Mouse (Mus musculus) ES-Bruce4 (cell line): ENCODE results near the gene Rfc2.

Source experiments
- CTCF ChIP-seq: IDR thresholded peaks from one replicate; pipeline ENCODE4 v1.8.1; 2011; ENCODE audit warnings: low read depth, low read length
- EP300 ChIP-seq: IDR thresholded peaks from 2 replicates; pipeline ENCODE4 v1.6.1; 2011; ENCODE audit warnings: low read depth, low read length; ENCODE audit not compliant: insufficient read depth
- POLR2A ChIP-seq: IDR thresholded peaks from one replicate; pipeline ENCODE4 v1.8.1; 2011; ENCODE audit warnings: low read length; ENCODE audit not compliant: insufficient read depth

GRCm38 (mm10) chr5:134546790-134547189 lies 34.4 kb upstream of the Rfc2 start:
- TF ChIP-seq CTCF (no peak), POLR2A (no peak), EP300 (no peak)
